Mouse (Mus musculus) CH12.LX (cell line): ENCODE measurements at regions not wholly inside any gene's neighbourhood (a gene's known extent, or its start where the extent isn't known, plus 50 kb on each side); places are given as distances from the start of the nearest gene placed in this dataset.

ENCODE experiments used
- EP300 ChIP-seq: IDR thresholded peaks from 2 replicates; pipeline ENCODE4 v1.6.1; 2011; ENCODE audit warnings: low read length, improper control_type of control experiment
- GABPA ChIP-seq: IDR thresholded peaks from 2 replicates; pipeline ENCODE4 v1.6.1; 2012; ENCODE audit warnings: low read depth, low read length, improper control_type of control experiment, inconsistent platforms; ENCODE audit not compliant: insufficient replicate concordance
- MAFK ChIP-seq: IDR thresholded peaks from 2 replicates; pipeline ENCODE4 v1.6.1; 2011; ENCODE audit warnings: low read length, improper control_type of control experiment; ENCODE audit not compliant: insufficient replicate concordance
- ZNF384 ChIP-seq: IDR thresholded peaks from 2 replicates; pipeline ENCODE4 v1.6.1; 2012; ENCODE audit warnings: low read depth, low read length, improper control_type of control experiment, inconsistent platforms

- no peak for TF ChIP-seq ZNF384
- no peak for TF ChIP-seq MAFK
- TF ChIP-seq GABPA = no peak
- no peak for TF ChIP-seq EP300
Measured at GRCm38 (mm10) chr6:31305736-31306135, 92.8 kb upstream of the Mkln1 start.
